Mouse (Mus musculus) embryonic fibroblast, embryonic 13.5 days (primary cell): ENCODE measurements around the gene Postn.

Experiments
- CTCF ChIP-seq: IDR thresholded peaks from 2 replicates; pipeline ENCODE4 v1.5.1; 2011; ENCODE audit warnings: mild to moderate bottlenecking, control low read depth, low read length, moderate library complexity, borderline replicate concordance; ENCODE audit not compliant: insufficient read depth
- POLR2A ChIP-seq: IDR thresholded peaks from 2 replicates; pipeline ENCODE4 v1.6.1; 2011; ENCODE audit warnings: low read depth, mild to moderate bottlenecking, control low read depth, low read length, moderate library complexity

- no peak for TF ChIP-seq CTCF
- no peak for TF ChIP-seq POLR2A
Measured at GRCm38 (mm10) chr3:54401706-54402105, 40.8 kb downstream of the Postn start.
